Mouse (Mus musculus) cerebellum, adult (tissue): ENCODE data around the gene Galm.

Experiments used
- ATAC-seq: cut with Nextera tagmentation; 2 replicates; pipeline ENCODE4 v1.9.2; 2017; ENCODE audit warnings: mild to moderate bottlenecking, moderate library complexity, mixed read lengths; ENCODE audit not compliant: insufficient number of reproducible peaks, low FRiP score, low TSS enrichment

The Galm gene

GRCm38 (mm10) chr17:80127331-80128251, at the start of gene Galm:
TSS of gene Galm (plus strand) at chr17:80127471.
- peak; percentile 85 for ATAC-seq

- no peak for ATAC-seq
Observed at GRCm38 (mm10) chr17:80078726-80079125, 48.5 kb upstream of the Galm start.

- ATAC-seq: no peak
Observed at GRCm38 (mm10) chr17:80083223-80083622, 44.0 kb upstream of the Galm start.

- peak; percentile 52; the same call in 1 of the 2 replicates for ATAC-seq
Observed at GRCm38 (mm10) chr17:80084424-80084823, 42.8 kb upstream of the Galm start.

GRCm38 (mm10) chr17:80086591-80086990, 40.7 kb upstream of the Galm start:
- no peak for ATAC-seq

- ATAC-seq: no peak
Observed at GRCm38 (mm10) chr17:80088168-80088567, 39.1 kb upstream of the Galm start.

- ATAC-seq: no peak
Observed at GRCm38 (mm10) chr17:80090551-80090950, 36.7 kb upstream of the Galm start.

GRCm38 (mm10) chr17:80091879-80092549, 35.3 kb upstream of the Galm start:
- ATAC-seq: no peak

GRCm38 (mm10) chr17:80095254-80095899, 31.9 kb upstream of the Galm start:
- no peak for ATAC-seq

- ATAC-seq: no peak
Observed at GRCm38 (mm10) chr17:80096043-80096719, 31.1 kb upstream of the Galm start.

- no peak for ATAC-seq
Observed at GRCm38 (mm10) chr17:80096720-80097114, 30.6 kb upstream of the Galm start.

- no peak for ATAC-seq
Observed at GRCm38 (mm10) chr17:80097221-80097620, 30.1 kb upstream of the Galm start.

- no peak for ATAC-seq
Observed at GRCm38 (mm10) chr17:80099823-80100222, 27.4 kb upstream of the Galm start.

- ATAC-seq: no peak
Observed at GRCm38 (mm10) chr17:80105348-80105978, 21.8 kb upstream of the Galm start.

GRCm38 (mm10) chr17:80112665-80113305, 14.5 kb upstream of the Galm start:
- no peak for ATAC-seq

GRCm38 (mm10) chr17:80113468-80113867, 13.8 kb upstream of the Galm start:
- no peak for ATAC-seq

- ATAC-seq: no peak
Observed at GRCm38 (mm10) chr17:80120396-80120795, 6.9 kb upstream of the Galm start.

GRCm38 (mm10) chr17:80121833-80122232, 5.4 kb upstream of the Galm start:
- ATAC-seq: no peak

GRCm38 (mm10) chr17:80124985-80125750, 2.1 kb upstream of the Galm start:
- no peak for ATAC-seq
